Mouse (Mus musculus) leukemia stem cell, adult 10-12 weeks (primary cell): ENCODE data around the gene Gm17555. TPM values are rescaled to one million over a fixed set of nuclear protein-coding genes. Genes with fewer than 3 reads are reported as not detected.

Experiments used
- polyA plus RNA-seq: library from polyadenylated mRNA; stranded (reverse); fragments of >175 nt; gene quantifications from 2 replicates; pipeline ENCODE4 v1.2.3, GENCODE M21; 2012; ENCODE audit warnings: low replicate concordance

The Gm17555 gene
- not detected in 2 replicates for polyA plus RNA-seq

GRCm38 (mm10) chr2:126214800-126215199, at the start of gene Gm17555:
Gene Gm17555 (plus strand): TSS chr2:126215100.

Other genes starting within 250 kb of the Gm17555 start
- not detected in 2 replicates for gene Fgf7, start 180.4 kb upstream of the Gm17555 start, polyA plus RNA-seq
- not detected in 2 replicates for gene Fam227b, start 63.1 kb upstream of the Gm17555 start, polyA plus RNA-seq
- gene Dtwd1, start 63.0 kb upstream of the Gm17555 start, polyA plus RNA-seq, result 0.36 TPM in 1 of 2 replicates, not detected in the other